Mouse (Mus musculus) intestine, postnatal 0 days (tissue): ENCODE results near the gene Dusp14. TPM values are rescaled to one million over a fixed set of nuclear protein-coding genes. Genes with fewer than 3 reads are reported as not detected.

Source experiments
- ATAC-seq: fragments of 200-750 bp; cut with Nextera tagmentation; 2 replicates; pipeline ENCODE4 v1.8.0; 2017; ENCODE audit warnings: mild to moderate bottlenecking, moderate TSS enrichment, moderate library complexity
- H3K27ac ChIP-seq: fragments of 300-500 bp; sonication (generic); 2 replicates; pipeline ENCODE4 v1.5.1; 2014; ENCODE audit warnings: mild to moderate bottlenecking, low read depth, low read length, moderate library complexity
- H3K27me3 ChIP-seq: fragments of 300-500 bp; sonication (generic); replicated peaks from 2 replicates; pipeline ENCODE4 v1.6.1; 2014; ENCODE audit warnings: low read length, mixed read lengths; ENCODE audit not compliant: control insufficient read depth, insufficient read depth
- H3K36me3 ChIP-seq: fragments of 300-500 bp; sonication (generic); 2 replicates; pipeline ENCODE4 v1.6.1; 2014; ENCODE audit warnings: mild to moderate bottlenecking, moderate library complexity; ENCODE audit not compliant: control insufficient read depth, insufficient read depth
- H3K4me1 ChIP-seq: fragments of 300-500 bp; sonication (generic); replicated peaks from 2 replicates; pipeline ENCODE4 v1.6.1; 2014; ENCODE audit warnings: antibody characterized with exemption, low read length, mixed read lengths; ENCODE audit not compliant: control insufficient read depth, insufficient read depth
- H3K4me2 ChIP-seq: fragments of 300-500 bp; sonication (generic); replicated peaks from 2 replicates; pipeline ENCODE4 v1.6.1; 2014; ENCODE audit warnings: low read depth, mild to moderate bottlenecking, moderate library complexity
- H3K4me3 ChIP-seq: fragments of 300-500 bp; sonication (generic); 2 replicates; pipeline ENCODE4 v1.5.1; 2014; ENCODE audit warnings: low read depth, low read length
- H3K9ac ChIP-seq: fragments of 300-500 bp; sonication (generic); 2 replicates; pipeline ENCODE4 v1.6.1; 2014; ENCODE audit warnings: mild to moderate bottlenecking, low read depth, low read length
- H3K9me3 ChIP-seq: fragments of 300-500 bp; sonication (generic); 2 replicates; pipeline ENCODE4 v1.6.1; 2016; ENCODE audit warnings: mixed run types; ENCODE audit not compliant: control insufficient read depth
- CTCF ChIP-seq: sonication (generic); IDR thresholded peaks from 2 replicates; pipeline ENCODE4 v1.5.1; 2016; ENCODE audit warnings: low read depth, mild to moderate bottlenecking, control low read depth, antibody characterized with exemption, moderate library complexity
- WGBS: fragments of 180-500 bp; shearing (Covaris S2); extraction: QIAGEN DNeasy Blood & Tissue Kit; methylation state at CpG from one replicate; pipeline ENCODE4 v1.1.7; 2014; 5-methylcytosine and 5-hydroxymethylcytosine counted together
- polyA plus RNA-seq: library from polyadenylated mRNA; unstranded; fragments of >200 nt; fragmentation: Nextera tagmentation; extraction: Ambion mirVana; gene quantifications from 2 replicates; pipeline ENCODE4 v1.2.1, GENCODE M21; 2015

Dusp14 gene
- polyA plus RNA-seq, 1 experiment from 2014 or later = 28.0 TPM

DNA sequence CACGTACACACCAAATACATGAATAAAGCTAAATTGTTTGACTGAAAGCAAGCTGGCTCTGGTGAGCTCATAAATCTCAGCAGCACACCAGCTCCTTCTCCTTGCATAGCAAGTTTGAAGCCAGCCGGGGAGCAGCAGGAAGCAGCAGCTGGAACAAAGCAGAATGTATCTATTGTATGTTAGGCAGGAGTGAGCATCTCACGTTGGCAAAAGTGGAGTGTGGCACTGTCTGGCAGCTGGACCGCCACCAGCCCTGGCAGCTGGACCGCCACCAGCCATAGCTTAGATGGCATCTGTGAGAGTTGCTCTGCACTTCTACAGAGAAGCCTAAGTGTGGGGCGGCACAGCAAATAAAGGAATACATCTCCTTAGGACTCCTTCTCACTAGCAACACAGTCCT is 65.1 kb downstream of the Dusp14 start:
- no peaks in the 10 kb centered on the region for H3K27me3 ChIP-seq
- H3K4me3 ChIP-seq = no peak overlapping the region
- H3K27ac ChIP-seq = no peak overlapping the region
- 90% methylated on average over 6 of the region's 6 CpGs for WGBS
- H3K9me3 ChIP-seq = no peaks in the 10 kb centered on the region
- H3K36me3 ChIP-seq = peaks cover 56% of the 10 kb centered on the region
- no peak for ATAC-seq
- H3K4me1 ChIP-seq = no peaks in the 10 kb centered on the region
- TF ChIP-seq CTCF = no peak
- no peak overlapping the region for H3K4me2 ChIP-seq
- no peak overlapping the region for H3K9ac ChIP-seq

DNA sequence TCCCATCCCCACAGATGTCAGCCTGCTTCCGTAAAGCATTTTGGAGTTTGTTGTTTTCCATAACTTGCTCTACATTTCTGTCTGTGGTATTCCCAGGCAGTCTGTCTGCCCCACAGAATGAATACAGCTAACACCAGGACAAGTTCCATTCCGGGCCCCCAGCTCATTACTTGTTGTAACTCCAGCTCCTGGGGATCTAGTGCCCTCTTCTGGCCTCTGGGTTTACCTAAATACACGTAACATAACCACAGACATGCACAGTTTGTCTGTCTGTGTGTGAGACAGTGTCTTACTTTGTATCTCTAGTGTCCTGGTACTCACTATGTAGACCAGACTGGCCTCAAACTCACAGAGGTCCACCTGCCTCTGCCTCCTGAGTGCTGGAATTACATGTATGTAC is 67.8 kb downstream of the Dusp14 start:
- H3K4me1 ChIP-seq = no peaks in the 10 kb centered on the region
- no peak overlapping the region for H3K4me2 ChIP-seq
- peaks cover 50% of the 10 kb centered on the region for H3K36me3 ChIP-seq
- H3K4me3 ChIP-seq = no peak overlapping the region
- no peak overlapping the region for H3K9ac ChIP-seq
- ATAC-seq = no peak
- no peak overlapping the region for H3K27ac ChIP-seq
- no peaks in the 10 kb centered on the region for H3K9me3 ChIP-seq
- no peaks in the 10 kb centered on the region for H3K27me3 ChIP-seq
- peak; percentile 36; the same call in 1 of the 2 replicates for TF ChIP-seq CTCF
- 96% methylated on average over 3 of the region's 3 CpGs for WGBS

DNA sequence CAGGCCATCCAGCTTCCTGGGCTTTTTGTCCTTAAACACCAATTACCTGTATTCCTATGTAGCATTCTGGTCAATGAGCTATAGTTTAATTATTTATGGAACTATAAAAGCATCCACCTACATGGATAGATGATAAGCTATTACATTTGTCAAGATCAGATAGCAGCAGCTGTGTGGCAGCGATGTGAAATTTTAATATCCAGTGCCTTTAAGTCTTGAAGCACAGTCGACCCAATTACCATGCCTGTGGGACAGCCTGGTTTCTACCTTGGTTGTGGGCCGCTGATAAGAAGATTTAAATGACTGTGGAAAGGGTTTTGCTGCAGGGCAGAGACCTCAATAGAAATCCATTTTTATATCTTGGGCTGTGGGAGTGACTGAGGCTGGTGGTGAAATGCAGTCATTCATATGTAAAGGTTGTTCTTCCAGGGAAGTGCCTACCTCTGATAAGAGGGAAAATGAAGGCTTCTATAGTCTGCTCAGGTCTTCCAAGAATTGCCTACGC is 69.6 kb downstream of the Dusp14 start:
- WGBS = 90% methylated on average over 4 of the region's 4 CpGs
- H3K27ac ChIP-seq = no peak overlapping the region

DNA sequence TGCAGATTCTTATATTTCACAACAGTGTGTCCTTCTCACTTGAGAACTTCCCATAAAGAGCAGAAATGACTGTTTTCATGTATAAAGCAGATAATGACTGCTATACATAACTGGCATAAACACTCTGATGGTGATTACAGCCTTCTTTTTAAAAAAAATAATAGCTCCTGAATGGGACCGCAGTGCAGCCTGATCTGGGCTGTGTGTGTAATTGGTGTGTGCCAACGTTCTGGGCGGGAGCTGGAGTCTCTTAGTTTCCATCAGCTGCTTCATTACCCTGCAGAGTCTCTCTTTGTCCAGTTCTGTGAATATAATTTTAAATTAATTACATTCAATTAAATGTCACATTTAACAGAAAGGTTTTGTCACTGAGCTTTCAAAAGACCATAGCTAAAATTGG is 70.1 kb downstream of the Dusp14 start:
- H3K4me3 ChIP-seq = no peak overlapping the region
- no peaks in the 10 kb centered on the region for H3K4me1 ChIP-seq
- no peak for TF ChIP-seq CTCF
- no peaks in the 10 kb centered on the region for H3K27me3 ChIP-seq
- WGBS = 91% methylated on average over 3 of the region's 3 CpGs
- no peak overlapping the region for H3K9ac ChIP-seq
- ATAC-seq = no peak
- H3K36me3 ChIP-seq = peaks cover 52% of the 10 kb centered on the region
- H3K27ac ChIP-seq = no peak overlapping the region
- H3K4me2 ChIP-seq = no peak overlapping the region
- no peaks in the 10 kb centered on the region for H3K9me3 ChIP-seq

More for the DNA sequence above, 69.6 kb downstream of the Dusp14 start:
- Histone ChIP-seq H3K4me1 (no peaks in the 10 kb centered on the region), H3K9ac (no peak overlapping the region), H3K4me3 (no peak overlapping the region), H3K9me3 (no peaks in the 10 kb centered on the region), H3K4me2 (no peak overlapping the region), H3K27me3 (no peaks in the 10 kb centered on the region), H3K36me3 (peaks cover 51% of the 10 kb centered on the region)
- ATAC-seq = no peak
- no peak for TF ChIP-seq CTCF

Other genes starting within 250 kb of the Dusp14 start
- gene Hnf1b, start 219.2 kb downstream of the Dusp14 start, polyA plus RNA-seq = 12.0 and 13.2 TPM in 2 replicates
- gene Ddx52, start 127.2 kb downstream of the Dusp14 start, polyA plus RNA-seq = 14.1 and 16.9 TPM in 2 replicates
- 6.0 and 7.4 TPM in 2 replicates for gene Synrg, start 104.8 kb downstream of the Dusp14 start, polyA plus RNA-seq
- 8.3 and 9.8 TPM in 2 replicates for gene Tada2a, start 60.3 kb upstream of the Dusp14 start, polyA plus RNA-seq
- gene Acaca, start 60.4 kb upstream of the Dusp14 start, polyA plus RNA-seq = 2.5 and 3.1 TPM in 2 replicates
- 0.24 TPM in 1 of 2 replicates, not detected in the other for gene Gm11437, start 98.2 kb upstream of the Dusp14 start, polyA plus RNA-seq